Mouse (Mus musculus) limb, embryonic 11.5 days (tissue): ENCODE measurements around the gene Ifnk. TPM values are rescaled to one million over a fixed set of nuclear protein-coding genes. Genes with fewer than 3 reads are reported as not detected.

Source experiments
- ATAC-seq: fragments of 200-750 bp; cut with Nextera tagmentation; 2 replicates; pipeline ENCODE4 v1.8.0; 2017; ENCODE audit warnings: low read depth; ENCODE audit not compliant: insufficient number of reproducible peaks, low FRiP score, low TSS enrichment
- DNase-seq: peaks from one replicate; pipeline ENCODE4 v3.0.0-alpha.2; 2015; ENCODE audit warnings: low spot score
- H3K27ac ChIP-seq: fragments of 300-500 bp; sonication (generic); replicated peaks from 2 replicates; pipeline ENCODE4 v1.5.1; 2014; ENCODE audit warnings: low read depth, mild to moderate bottlenecking, low read length
- H3K27me3 ChIP-seq: fragments of 300-500 bp; sonication (generic); 2 replicates; pipeline ENCODE4 v1.6.1; 2014; ENCODE audit warnings: mild to moderate bottlenecking, low read length, mixed read lengths; ENCODE audit not compliant: control insufficient read depth, insufficient read depth
- H3K36me3 ChIP-seq: fragments of 300-500 bp; sonication (generic); 2 replicates; pipeline ENCODE4 v1.6.1; 2014; ENCODE audit warnings: mild to moderate bottlenecking, low read length, moderate library complexity, mixed read lengths; ENCODE audit not compliant: control insufficient read depth, insufficient read depth
- H3K4me1 ChIP-seq: fragments of 300-500 bp; sonication (generic); 2 replicates; pipeline ENCODE4 v1.6.1; 2014; ENCODE audit warnings: low read length, mixed read lengths; ENCODE audit not compliant: control insufficient read depth, insufficient read depth
- H3K4me2 ChIP-seq: fragments of 300-500 bp; sonication (generic); 2 replicates; pipeline ENCODE4 v1.6.1; 2014; ENCODE audit warnings: low read depth, mild to moderate bottlenecking, moderate library complexity; ENCODE audit not compliant: severe bottlenecking
- H3K4me3 ChIP-seq: fragments of 300-500 bp; sonication (generic); 2 replicates; pipeline ENCODE4 v1.5.1; 2014; ENCODE audit warnings: low read depth, low read length
- H3K9ac ChIP-seq: fragments of 300-500 bp; sonication (generic); 2 replicates; pipeline ENCODE4 v1.6.1; 2014; ENCODE audit warnings: mild to moderate bottlenecking, low read length
- H3K9me3 ChIP-seq: fragments of 300-500 bp; sonication (generic); 2 replicates; pipeline ENCODE4 v1.6.1; 2016; ENCODE audit warnings: low read length; ENCODE audit not compliant: control insufficient read depth
- WGBS: fragments of 180-500 bp; shearing (Covaris S2); extraction: QIAGEN DNeasy Blood & Tissue Kit; methylation state at CpG from one replicate; pipeline ENCODE4 v1.1.7; 2014; 5-methylcytosine and 5-hydroxymethylcytosine counted together
- polyA plus RNA-seq: library from polyadenylated mRNA; unstranded; fragments of >200 nt; fragmentation: Nextera tagmentation; extraction: Ambion mirVana; gene quantifications from 2 replicates; pipeline ENCODE4 v1.2.1, GENCODE M21; 2014

Ifnk gene
- polyA plus RNA-seq, 1 experiment from 2014 or later, result not detected

GRCm38 (mm10) chr4:35157815-35158214 lies 6.0 kb downstream of the Ifnk start:
- DNase-seq, result no peak
- H3K36me3 ChIP-seq, result no peaks in the 10 kb centered on the region
- no peak overlapping the region for H3K4me2 ChIP-seq
- 66% methylated on average over 11 of the region's 11 CpGs for WGBS
- H3K4me3 ChIP-seq, result no peak overlapping the region
- no peak overlapping the region for H3K27ac ChIP-seq
- no peaks in the 10 kb centered on the region for H3K27me3 ChIP-seq
- 0 out of 2 replicates have a peak, but pooled peaks cover 2% of the 10 kb centered on the region for H3K4me1 ChIP-seq
- H3K9me3 ChIP-seq, result no peaks in the 10 kb centered on the region
- H3K9ac ChIP-seq, result no peak overlapping the region
- no peak for ATAC-seq

GRCm38 (mm10) chr4:35165275-35165674 lies 13.4 kb downstream of the Ifnk start:
- H3K9me3 ChIP-seq, result no peaks in the 10 kb centered on the region
- no peaks in the 10 kb centered on the region for H3K4me1 ChIP-seq
- H3K4me3 ChIP-seq, result no peak overlapping the region
- no peaks in the 10 kb centered on the region for H3K27me3 ChIP-seq
- ATAC-seq (no peak), DNase-seq (no peak)
- no peaks in the 10 kb centered on the region for H3K36me3 ChIP-seq
- no peak overlapping the region for H3K9ac ChIP-seq
- no peak overlapping the region for H3K27ac ChIP-seq
- no peak overlapping the region for H3K4me2 ChIP-seq
- 89% methylated on average over 2 of the region's 2 CpGs for WGBS

GRCm38 (mm10) chr4:35165947-35166346 lies 14.1 kb downstream of the Ifnk start:
- Histone ChIP-seq H3K9me3 (no peaks in the 10 kb centered on the region), H3K36me3 (no peaks in the 10 kb centered on the region), H3K27ac (no peak overlapping the region), H3K27me3 (no peaks in the 10 kb centered on the region), H3K4me2 (no peak overlapping the region), H3K4me3 (no peak overlapping the region), H3K9ac (no peak overlapping the region), H3K4me1 (no peaks in the 10 kb centered on the region)
- WGBS, result 81% methylated on average over 3 of the region's 3 CpGs
- DNase-seq, result no peak
- ATAC-seq, result no peak

GRCm38 (mm10) chr4:35167855-35168254 lies 16.0 kb downstream of the Ifnk start:
- H3K4me1 ChIP-seq, result no peaks in the 10 kb centered on the region
- no peak overlapping the region for H3K9ac ChIP-seq
- DNase-seq (no peak), ATAC-seq (0 out of 2 replicates have a peak, but pooled peaks have one; percentile 39)
- no peaks in the 10 kb centered on the region for H3K27me3 ChIP-seq
- no peak overlapping the region for H3K4me3 ChIP-seq
- 68% methylated on average over 5 of the region's 5 CpGs for WGBS
- H3K4me2 ChIP-seq, result no peak overlapping the region
- no peak overlapping the region for H3K27ac ChIP-seq
- no peaks in the 10 kb centered on the region for H3K9me3 ChIP-seq
- H3K36me3 ChIP-seq, result no peaks in the 10 kb centered on the region

- DNase-seq, result no peak
- no peak for ATAC-seq
- Histone ChIP-seq H3K4me3 (no peak overlapping the region), H3K9me3 (no peaks in the 10 kb centered on the region), H3K27me3 (no peaks in the 10 kb centered on the region), H3K9ac (no peak overlapping the region), H3K36me3 (no peaks in the 10 kb centered on the region), H3K4me1 (no peaks in the 10 kb centered on the region), H3K4me2 (no peak overlapping the region), H3K27ac (no peak overlapping the region)
- 88% methylated on average over 13 of the region's 13 CpGs for WGBS
These were observed 17.8 kb downstream of the Ifnk start for GRCm38 (mm10) chr4:35169571-35170125.

- no peak for ATAC-seq
- H3K9me3 ChIP-seq, result no peaks in the 10 kb centered on the region
- WGBS, result 92% methylated on average over 2 of the region's 2 CpGs
- no peaks in the 10 kb centered on the region for H3K27me3 ChIP-seq
- H3K27ac ChIP-seq, result no peak overlapping the region
- H3K4me2 ChIP-seq, result no peak overlapping the region
- H3K4me3 ChIP-seq, result no peak overlapping the region
- H3K9ac ChIP-seq, result no peak overlapping the region
- DNase-seq, result no peak
- H3K36me3 ChIP-seq, result no peaks in the 10 kb centered on the region
- no peaks in the 10 kb centered on the region for H3K4me1 ChIP-seq
These were observed 20.6 kb downstream of the Ifnk start for GRCm38 (mm10) chr4:35172471-35172870.

GRCm38 (mm10) chr4:35173551-35173950 lies 21.7 kb downstream of the Ifnk start:
- WGBS, result 68% methylated on average over 1 of the region's 1 CpGs
- no peaks in the 10 kb centered on the region for H3K27me3 ChIP-seq
- no peaks in the 10 kb centered on the region for H3K36me3 ChIP-seq
- no peak for ATAC-seq
- H3K9ac ChIP-seq, result no peak overlapping the region
- no peak overlapping the region for H3K4me3 ChIP-seq
- no peaks in the 10 kb centered on the region for H3K4me1 ChIP-seq
- H3K9me3 ChIP-seq, result no peaks in the 10 kb centered on the region
- H3K4me2 ChIP-seq, result no peak overlapping the region
- DNase-seq, result no peak
- no peak overlapping the region for H3K27ac ChIP-seq

GRCm38 (mm10) chr4:35175566-35175965 lies 23.7 kb downstream of the Ifnk start:
- Histone ChIP-seq H3K4me2 (no peak overlapping the region), H3K9me3 (no peaks in the 10 kb centered on the region), H3K4me3 (no peak overlapping the region), H3K9ac (no peak overlapping the region), H3K27me3 (no peaks in the 10 kb centered on the region), H3K4me1 (no peaks in the 10 kb centered on the region), H3K36me3 (no peaks in the 10 kb centered on the region), H3K27ac (no peak overlapping the region)
- DNase-seq (no peak), ATAC-seq (no peak)
- 90% methylated on average over 2 of the region's 2 CpGs for WGBS
